Mouse (Mus musculus): ENCODE measurements around the gene Stk11. TPM values are rescaled to one million over a fixed set of nuclear protein-coding genes. Genes with fewer than 3 reads are reported as not detected.

Gene Stk11
- polyA plus RNA-seq, 1 experiment from 2014 or later = 18.6 TPM

GRCm38 (mm10) chr10:80116927-80117691 is 1.5 kb downstream of the Stk11 start:
- peak overlapping the region; percentile 95 for H3K9ac ChIP-seq (ENCODE audit: low read length)
- H3K4me2 ChIP-seq (ENCODE audit: low read depth, low read length) = peak overlapping the region; percentile 84
- WGBS = 2% methylated on average over 29 of the region's 30 CpGs
- H3K4me3 ChIP-seq (ENCODE audit: low read length) = peak overlapping the region; percentile 88
- no peaks in the 10 kb centered on the region for H3K9me3 ChIP-seq (ENCODE audit: control insufficient read depth, low read length)
- peaks cover 12% of the 10 kb centered on the region for H3K36me3 ChIP-seq (ENCODE audit: control insufficient read depth, insufficient read depth, low read length)
- peaks cover 21% of the 10 kb centered on the region for H3K4me1 ChIP-seq (replicated peaks; ENCODE audit: control insufficient read depth, insufficient read depth, low read length)
- ATAC-seq (ENCODE audit: low read depth) = no peak
- peak overlapping the region; percentile 71 for H3K27ac ChIP-seq (ENCODE audit: low read length)
- no peaks in the 10 kb centered on the region for H3K27me3 ChIP-seq (ENCODE audit: control insufficient read depth, insufficient read depth, low read depth, low read length)

DNA sequence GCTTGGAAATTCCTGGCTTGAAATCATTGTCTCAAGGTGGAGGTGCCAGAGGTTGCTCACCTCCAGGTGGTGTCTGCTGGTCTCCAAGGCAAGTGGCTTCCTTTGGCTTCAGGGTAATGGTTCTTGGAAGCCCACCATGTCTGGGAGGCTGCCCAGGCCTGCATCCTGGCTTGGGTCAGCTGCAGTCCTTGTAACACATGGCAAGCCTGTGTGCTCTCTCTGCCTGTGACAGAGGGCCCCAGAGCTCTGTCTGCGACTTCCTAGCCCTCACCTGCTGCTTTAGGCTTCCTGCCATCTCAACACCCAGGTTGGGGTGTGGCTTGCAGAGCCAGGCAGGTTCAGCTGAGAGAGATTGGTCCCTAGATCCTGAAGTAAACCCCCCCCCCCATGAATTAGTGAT is 2.1 kb downstream of the Stk11 start:
- Histone ChIP-seq H3K4me3 (ENCODE audit: low read length) (peak overlapping the region; percentile 88), H3K9ac (ENCODE audit: low read length) (peak overlapping the region; percentile 95), H3K4me1 (replicated peaks; ENCODE audit: control insufficient read depth, insufficient read depth, low read length) (peaks cover 21% of the 10 kb centered on the region), H3K27ac (ENCODE audit: low read length) (0 out of 2 replicates have a peak overlapping the region, but pooled peaks have one; percentile 7), H3K27me3 (ENCODE audit: control insufficient read depth, insufficient read depth, low read depth, low read length) (no peaks in the 10 kb centered on the region), H3K9me3 (ENCODE audit: control insufficient read depth, low read length) (no peaks in the 10 kb centered on the region), H3K36me3 (ENCODE audit: control insufficient read depth, insufficient read depth, low read length) (peaks cover 12% of the 10 kb centered on the region), H3K4me2 (ENCODE audit: low read depth, low read length) (peak overlapping the region; percentile 84)
- ATAC-seq (ENCODE audit: low read depth) = no peak
- 8% methylated on average over 1 of the region's 1 CpGs for WGBS

DNA sequence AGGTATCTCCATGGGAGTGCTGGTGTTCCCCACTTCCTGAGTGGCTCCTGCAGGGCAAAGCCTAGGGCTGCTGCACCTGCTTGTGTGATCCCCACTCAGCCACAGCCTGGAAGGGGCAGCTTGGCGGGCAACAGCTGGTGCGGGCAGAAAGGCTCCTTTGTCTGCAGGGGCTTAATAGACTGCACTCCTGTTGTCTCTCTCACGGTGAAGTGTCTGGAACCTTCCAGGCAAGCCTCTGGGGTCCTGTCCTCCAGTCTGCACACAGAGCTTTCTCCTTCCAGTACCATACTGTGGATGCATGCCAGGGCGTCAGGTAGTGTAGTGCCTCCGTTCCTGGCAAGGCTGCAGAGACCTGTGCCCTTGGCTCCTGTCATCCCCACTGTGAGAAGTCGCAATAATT is 2.9 kb downstream of the Stk11 start:
- Histone ChIP-seq H3K27me3 (ENCODE audit: control insufficient read depth, insufficient read depth, low read depth, low read length) (no peaks in the 10 kb centered on the region), H3K9me3 (ENCODE audit: control insufficient read depth, low read length) (no peaks in the 10 kb centered on the region), H3K9ac (ENCODE audit: low read length) (no peak overlapping the region), H3K4me3 (ENCODE audit: low read length) (peak overlapping the region; percentile 14; the same call in 1 of the 2 replicates), H3K27ac (ENCODE audit: low read length) (no peak overlapping the region; the same call in 1 of the 2 replicates), H3K36me3 (ENCODE audit: control insufficient read depth, insufficient read depth, low read length) (peaks cover 15% of the 10 kb centered on the region), H3K4me2 (ENCODE audit: low read depth, low read length) (peak overlapping the region; percentile 84; the same call in 1 of the 2 replicates), H3K4me1 (replicated peaks; ENCODE audit: control insufficient read depth, insufficient read depth, low read length) (peaks cover 21% of the 10 kb centered on the region)
- WGBS = 54% methylated on average over 6 of the region's 6 CpGs
- ATAC-seq (ENCODE audit: low read depth) = no peak

- Histone ChIP-seq H3K9me3 (ENCODE audit: control insufficient read depth, low read length) (no peaks in the 10 kb centered on the region), H3K4me3 (ENCODE audit: low read length) (no peak overlapping the region), H3K4me2 (ENCODE audit: low read depth, low read length) (no peak overlapping the region), H3K27ac (ENCODE audit: low read length) (no peak overlapping the region), H3K36me3 (ENCODE audit: control insufficient read depth, insufficient read depth, low read length) (peaks cover 15% of the 10 kb centered on the region), H3K9ac (ENCODE audit: low read length) (no peak overlapping the region), H3K27me3 (ENCODE audit: control insufficient read depth, insufficient read depth, low read depth, low read length) (no peaks in the 10 kb centered on the region), H3K4me1 (replicated peaks; ENCODE audit: control insufficient read depth, insufficient read depth, low read length) (peaks cover 15% of the 10 kb centered on the region)
- WGBS = 66% methylated on average over 2 of the region's 2 CpGs
- no peak for ATAC-seq (ENCODE audit: low read depth)
Measured at GRCm38 (mm10) chr10:80120146-80120545, 4.5 kb downstream of the Stk11 start.

DNA sequence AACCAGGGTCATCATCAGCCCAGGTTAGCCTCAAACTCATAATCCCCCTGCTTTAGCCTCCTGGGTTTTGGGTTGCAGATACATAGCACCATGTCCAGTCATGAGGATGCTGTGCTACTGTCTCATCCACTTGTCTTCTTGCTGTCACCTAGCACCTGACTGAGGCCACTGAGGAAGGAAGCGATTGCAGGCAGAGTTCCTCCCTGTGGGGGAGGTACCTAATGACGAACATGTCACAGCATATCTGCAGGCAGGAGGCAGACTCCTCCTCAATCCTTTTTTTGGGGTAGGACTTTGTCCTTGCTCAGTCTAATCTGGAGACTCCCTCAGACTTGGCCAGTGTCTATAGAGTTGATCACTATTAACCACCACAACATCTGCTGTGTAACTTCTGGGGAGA is 6.0 kb downstream of the Stk11 start:
- H3K4me1 ChIP-seq (replicated peaks; ENCODE audit: control insufficient read depth, insufficient read depth, low read length) = peaks cover 15% of the 10 kb centered on the region
- H3K4me3 ChIP-seq (ENCODE audit: low read length) = no peak overlapping the region
- H3K4me2 ChIP-seq (ENCODE audit: low read depth, low read length) = no peak overlapping the region
- no peaks in the 10 kb centered on the region for H3K9me3 ChIP-seq (ENCODE audit: control insufficient read depth, low read length)
- no peak for ATAC-seq (ENCODE audit: low read depth)
- 87% methylated on average over 2 of the region's 2 CpGs for WGBS
- peaks cover 21% of the 10 kb centered on the region for H3K36me3 ChIP-seq (ENCODE audit: control insufficient read depth, insufficient read depth, low read length)
- no peak overlapping the region for H3K9ac ChIP-seq (ENCODE audit: low read length)
- no peak overlapping the region for H3K27ac ChIP-seq (ENCODE audit: low read length)
- no peaks in the 10 kb centered on the region for H3K27me3 ChIP-seq (ENCODE audit: control insufficient read depth, insufficient read depth, low read depth, low read length)

- ATAC-seq (ENCODE audit: low read depth) = no peak
- 87% methylated on average over 9 of the region's 9 CpGs for WGBS
- Histone ChIP-seq H3K4me3 (ENCODE audit: low read length) (no peak overlapping the region), H3K27me3 (ENCODE audit: control insufficient read depth, insufficient read depth, low read depth, low read length) (no peaks in the 10 kb centered on the region), H3K4me2 (ENCODE audit: low read depth, low read length) (no peak overlapping the region), H3K27ac (ENCODE audit: low read length) (no peak overlapping the region), H3K36me3 (ENCODE audit: control insufficient read depth, insufficient read depth, low read length) (peaks cover 40% of the 10 kb centered on the region), H3K9ac (ENCODE audit: low read length) (no peak overlapping the region), H3K4me1 (replicated peaks; ENCODE audit: control insufficient read depth, insufficient read depth, low read length) (peaks cover 3% of the 10 kb centered on the region), H3K9me3 (ENCODE audit: control insufficient read depth, low read length) (no peaks in the 10 kb centered on the region)
Measured at GRCm38 (mm10) chr10:80123932-80124562, 8.4 kb downstream of the Stk11 start.

DNA sequence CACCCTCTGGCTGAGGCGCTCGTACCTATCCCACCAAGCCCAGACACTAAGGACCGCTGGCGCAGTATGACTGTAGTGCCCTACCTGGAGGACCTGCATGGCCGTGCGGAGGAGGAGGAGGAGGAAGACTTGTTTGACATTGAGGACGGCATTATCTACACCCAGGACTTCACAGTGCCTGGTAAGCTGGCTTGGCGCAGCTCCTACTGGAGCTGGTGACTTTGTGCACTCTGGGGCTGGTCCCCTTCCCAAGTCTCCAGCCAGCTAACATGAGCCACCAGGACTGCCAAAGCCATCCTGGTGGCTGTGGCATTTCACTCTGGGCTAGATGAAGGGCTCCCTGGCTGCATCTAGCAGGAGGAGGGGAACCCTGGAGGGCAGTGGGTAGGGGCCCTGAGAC is 12.3 kb downstream of the Stk11 start:
- no peak overlapping the region for H3K4me2 ChIP-seq (ENCODE audit: low read depth, low read length)
- no peaks in the 10 kb centered on the region for H3K9me3 ChIP-seq (ENCODE audit: control insufficient read depth, low read length)
- H3K27me3 ChIP-seq (ENCODE audit: control insufficient read depth, insufficient read depth, low read depth, low read length) = no peaks in the 10 kb centered on the region
- no peaks in the 10 kb centered on the region; the same call in 1 of the 2 replicates for H3K4me1 ChIP-seq (replicated peaks; ENCODE audit: control insufficient read depth, insufficient read depth, low read length)
- H3K9ac ChIP-seq (ENCODE audit: low read length) = no peak overlapping the region
- no peak for ATAC-seq (ENCODE audit: low read depth)
- H3K4me3 ChIP-seq (ENCODE audit: low read length) = no peak overlapping the region
- H3K36me3 ChIP-seq (ENCODE audit: control insufficient read depth, insufficient read depth, low read length) = peaks cover 51% of the 10 kb centered on the region
- H3K27ac ChIP-seq (ENCODE audit: low read length) = no peak overlapping the region
- WGBS = 93% methylated on average over 8 of the region's 8 CpGs

DNA sequence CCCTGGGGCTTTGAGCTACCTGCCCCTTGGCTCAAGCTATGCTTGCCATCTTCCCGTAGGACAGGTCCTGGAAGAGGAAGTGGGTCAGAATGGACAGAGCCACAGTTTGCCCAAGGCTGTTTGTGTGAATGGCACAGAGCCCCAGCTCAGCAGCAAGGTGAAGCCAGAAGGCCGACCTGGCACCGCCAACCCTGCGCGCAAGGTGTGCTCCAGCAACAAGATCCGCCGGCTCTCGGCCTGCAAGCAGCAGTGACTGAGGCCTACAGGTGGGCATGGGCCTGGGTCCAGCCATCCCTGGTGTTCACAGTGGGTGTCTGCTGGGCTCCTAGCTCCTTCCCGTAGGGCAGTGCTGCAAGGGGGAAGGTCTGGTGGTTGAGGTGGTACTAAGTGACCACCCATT is 14.2 kb downstream of the Stk11 start:
- H3K4me1 ChIP-seq (replicated peaks; ENCODE audit: control insufficient read depth, insufficient read depth, low read length) = peaks cover 4% of the 10 kb centered on the region; the same call in 1 of the 2 replicates
- H3K9ac ChIP-seq (ENCODE audit: low read length) = no peak overlapping the region
- H3K9me3 ChIP-seq (ENCODE audit: control insufficient read depth, low read length) = no peaks in the 10 kb centered on the region
- no peak overlapping the region for H3K27ac ChIP-seq (ENCODE audit: low read length)
- H3K4me2 ChIP-seq (ENCODE audit: low read depth, low read length) = no peak overlapping the region
- H3K4me3 ChIP-seq (ENCODE audit: low read length) = no peak overlapping the region
- no peaks in the 10 kb centered on the region for H3K27me3 ChIP-seq (ENCODE audit: control insufficient read depth, insufficient read depth, low read depth, low read length)
- no peak for ATAC-seq (ENCODE audit: low read depth)
- 86% methylated on average over 9 of the region's 9 CpGs for WGBS
- H3K36me3 ChIP-seq (ENCODE audit: control insufficient read depth, insufficient read depth, low read length) = peaks cover 49% of the 10 kb centered on the region

GRCm38 (mm10) chr10:80130403-80131031 is 14.9 kb downstream of the Stk11 start:
- Histone ChIP-seq H3K4me2 (ENCODE audit: low read depth, low read length) (no peak overlapping the region), H3K9me3 (ENCODE audit: control insufficient read depth, low read length) (no peaks in the 10 kb centered on the region), H3K4me3 (ENCODE audit: low read length) (no peak overlapping the region), H3K9ac (ENCODE audit: low read length) (no peak overlapping the region), H3K4me1 (replicated peaks; ENCODE audit: control insufficient read depth, insufficient read depth, low read length) (peaks cover 4% of the 10 kb centered on the region; the same call in 1 of the 2 replicates), H3K27ac (ENCODE audit: low read length) (no peak overlapping the region), H3K27me3 (ENCODE audit: control insufficient read depth, insufficient read depth, low read depth, low read length) (peaks cover 4% of the 10 kb centered on the region; the same call in 1 of the 2 replicates), H3K36me3 (ENCODE audit: control insufficient read depth, insufficient read depth, low read length) (peaks cover 52% of the 10 kb centered on the region)
- no peak for ATAC-seq (ENCODE audit: low read depth)
- WGBS = 69% methylated on average over 18 of the region's 18 CpGs

Data from lung, embryonic 16.5 days (tissue).